Mouse (Mus musculus) small intestine, adult 2 months (tissue): Measurements from ENCODE around the gene Lst1.

Source experiments
- CTCF ChIP-seq: fragments of 200-500 bp; IDR thresholded peaks from 2 replicates; pipeline ENCODE4 v1.5.1; 2012; ENCODE audit warnings: low read depth, mild to moderate bottlenecking, control low read depth, inconsistent platforms, low read length, moderate library complexity, mixed read lengths; ENCODE audit not compliant: insufficient replicate concordance, insufficient read length; ENCODE audit errors: extremely low read depth
- POLR2A ChIP-seq: fragments of 200-500 bp; IDR thresholded peaks from 2 replicates; pipeline ENCODE4 v1.6.1; 2012; ENCODE audit warnings: low read depth, mild to moderate bottlenecking, control low read depth, inconsistent platforms, low read length, moderate library complexity

- TF ChIP-seq CTCF (no peak), POLR2A (no peak)
Measured at GRCm38 (mm10) chr17:35162121-35162520, 26.1 kb downstream of the Lst1 start.
